Mouse (Mus musculus): ENCODE results near the gene Fndc5.

- no peak for TF ChIP-seq GATA1 (IDR thresholded peaks at IDR 0.05; ENCODE audit: borderline replicate concordance, low read length)
- TF ChIP-seq FLI1 (IDR thresholded peaks at IDR 0.05; ENCODE audit: low read length) = no peak
Observed at GRCm38 (mm10) chr4:129139642-129140041, 2.8 kb downstream of the Fndc5 start.

All from megakaryocyte, embryonic 14.5 days (primary cell).